9 mouse cellular contexts compared by ENCODE assay signal in the genomic region with DNA sequence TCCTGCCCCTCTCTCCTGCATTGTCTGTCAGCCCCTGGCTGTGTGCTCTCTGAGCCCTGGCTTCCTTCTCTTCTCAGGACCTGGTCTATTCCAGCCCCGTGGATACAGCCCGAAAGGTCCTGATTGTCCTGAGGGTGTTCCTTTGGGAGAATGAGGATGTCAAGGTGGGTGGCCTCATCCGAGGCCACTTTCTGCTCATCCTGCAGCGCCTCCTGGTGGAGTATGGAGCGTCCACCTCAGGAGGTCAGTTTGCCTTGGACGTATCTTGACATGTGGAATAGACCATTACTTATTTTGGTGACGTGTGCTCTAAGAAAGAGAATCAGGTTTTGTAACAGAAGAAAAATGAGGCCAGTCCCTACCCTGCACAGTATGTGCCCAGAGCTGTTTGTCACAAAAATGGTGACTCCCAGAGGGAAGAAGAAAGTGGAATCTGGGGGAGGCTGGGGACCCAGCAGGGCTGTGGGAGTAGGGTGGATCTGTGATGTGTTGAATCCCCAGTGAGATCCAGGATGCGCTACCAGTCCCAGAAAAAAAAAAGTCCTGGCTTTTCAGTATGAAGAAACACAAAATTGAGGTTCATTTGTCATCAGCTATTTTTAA. TPM values are rescaled to one million over a fixed set of nuclear protein-coding genes. Genes with fewer than 3 reads are reported as not detected.
DNase-seq lines count a peak whose midpoint lies in the region; ATAC-seq and TF ChIP-seq lines count a peak whose summit lies in the region.
"Had no signal": no experiment of that assay in that cellular context is flagged by ENCODE, and none has a peak within 500 bp of the region (broad histone marks: within the 10 kb centered on the region; RNA-seq: fewer than 3 reads in every experiment).

No protein-coding gene starts in this region.

- no peak overlapping the region for H3K9ac ChIP-seq in forebrain, embryonic 16.5 days (replicated peaks; ENCODE audit: low read depth, low read length)
- no peak overlapping the region for H3K9ac ChIP-seq in liver, adult 2 months (ENCODE audit: low read depth, low read length)
- no peak overlapping the region for H3K9ac ChIP-seq in liver, embryonic 12.5 days

- TF ChIP-seq POLR2A in liver, adult 2 months (IDR thresholded peaks at IDR 0.05; ENCODE audit: extremely low read depth, insufficient read depth, low read length): no peak

- H3K27me3 ChIP-seq in forebrain, embryonic 10.5 days (ENCODE audit: poor library complexity, severe bottlenecking): no peaks in the 10 kb centered on the region
- 0 out of 2 replicates have a peak, but pooled peaks cover 2% of the 10 kb centered on the region for H3K27me3 ChIP-seq in forebrain, embryonic 16.5 days (replicated peaks; ENCODE audit: control insufficient read depth, insufficient read depth, low read length)
- no peaks in the 10 kb centered on the region for H3K27me3 ChIP-seq in liver, adult 2 months (ENCODE audit: control insufficient read depth, insufficient read depth, low read length)
- peaks cover 30% of the 10 kb centered on the region for H3K27me3 ChIP-seq in liver, embryonic 12.5 days (replicated peaks)

- peak; percentile 61 for DNase-seq in forebrain, embryonic 10.5 days (ENCODE audit: extremely low spot score, low spot score)
- DNase-seq in liver, adult 2 months (ENCODE audit: extremely low read depth, low read depth, low spot score): no peak
- DNase-seq in adrenal gland, postnatal 10 days: peak; percentile 83
- DNase-seq in embryo, embryonic 11 days: peak; percentile 75
- peak; percentile 47 to 49 for DNase-seq in left cerebral cortex, postnatal 14 days (ENCODE audit: low spot score in 2 of 2)
- DNase-seq in right cerebral cortex, postnatal 25 days: peak; percentile 48

- 21% methylated on average over 8 of the region's 8 CpGs for WGBS in forebrain, embryonic 10.5 days
- 19% methylated on average over 8 of the region's 8 CpGs for WGBS in forebrain, embryonic 16.5 days
- WGBS in liver, adult 2 months: 34% methylated on average over 8 of the region's 8 CpGs
- 21% methylated on average over 8 of the region's 8 CpGs for WGBS in liver, embryonic 12.5 days (ENCODE audit: insufficient replicate concordance)

- H3K27ac ChIP-seq in forebrain, embryonic 10.5 days: no peak overlapping the region
- H3K27ac ChIP-seq in forebrain, embryonic 16.5 days (ENCODE audit: low read length): no peak overlapping the region
- no peak overlapping the region for H3K27ac ChIP-seq in liver, adult 2 months (replicated peaks; ENCODE audit: insufficient read depth, low read depth, low read length)
- H3K27ac ChIP-seq in liver, embryonic 12.5 days: no peak overlapping the region

- no peaks in the 10 kb centered on the region for H3K9me3 ChIP-seq in forebrain, embryonic 10.5 days
- no peaks in the 10 kb centered on the region for H3K9me3 ChIP-seq in forebrain, embryonic 16.5 days (ENCODE audit: control insufficient read depth, low read length)
- no peaks in the 10 kb centered on the region for H3K9me3 ChIP-seq in liver, embryonic 12.5 days (replicated peaks)

- peaks cover 6% of the 10 kb centered on the region for H3K4me1 ChIP-seq in forebrain, embryonic 10.5 days
- no peaks in the 10 kb centered on the region for H3K4me1 ChIP-seq in forebrain, embryonic 16.5 days (replicated peaks; ENCODE audit: control insufficient read depth, insufficient read depth, low read length)
- no peaks in the 10 kb centered on the region for H3K4me1 ChIP-seq in liver, adult 2 months (ENCODE audit: control insufficient read depth, insufficient read depth, low read length)
- H3K4me1 ChIP-seq in liver, embryonic 12.5 days: no peaks in the 10 kb centered on the region

- intact Hi-C loops in left cerebral cortex, postnatal 14 days (cut with DNase I): loop anchor here (5.0 kb wide), 1 partner anchor 40 kb away; a partner anchor contains a TSS

- TF ChIP-seq CTCF in liver, adult 2 months (IDR thresholded peaks at IDR 0.05; ENCODE audit: low read depth, low read length): peak; percentile 75

- no peak overlapping the region for H3K4me2 ChIP-seq in forebrain, embryonic 16.5 days (ENCODE audit: low read length)
- no peak overlapping the region for H3K4me2 ChIP-seq in liver, embryonic 12.5 days

- H3K36me3 ChIP-seq in forebrain, embryonic 10.5 days (replicated peaks): no peaks in the 10 kb centered on the region
- no peaks in the 10 kb centered on the region for H3K36me3 ChIP-seq in forebrain, embryonic 16.5 days (ENCODE audit: control insufficient read depth, insufficient read depth)
- H3K36me3 ChIP-seq in liver, adult 2 months (ENCODE audit: control insufficient read depth, insufficient read depth, low read length): no peaks in the 10 kb centered on the region
- no peaks in the 10 kb centered on the region for H3K36me3 ChIP-seq in liver, embryonic 12.5 days

- H3K4me3 ChIP-seq in forebrain, embryonic 10.5 days: no peak overlapping the region
- H3K4me3 ChIP-seq in forebrain, embryonic 16.5 days (replicated peaks; ENCODE audit: low read length): no peak overlapping the region
- no peak overlapping the region for H3K4me3 ChIP-seq in liver, adult 2 months (ENCODE audit: insufficient read depth, low read depth, low read length)
- no peak overlapping the region for H3K4me3 ChIP-seq in liver, embryonic 12.5 days

- no peaks in the 10 kb centered on the region for H3K79me2 ChIP-seq in liver, adult 2 months (ENCODE audit: control insufficient read depth, insufficient read depth, low read length)

- ATAC-seq in forebrain, embryonic 16.5 days: no peak
- no peak for ATAC-seq in liver, embryonic 12.5 days

RNA-seq across cellular contexts. Expression of a gene that starts 20.7 kb away (rescaled TPM):
- polyA plus RNA-seq in forebrain, embryonic 10.5 days (2016; fragmentation: Nextera tagmentation; extraction: Ambion mirVana): 22.9 and 24.0 TPM in 2 replicates
- 16.2 and 16.3 TPM in 2 replicates for polyA plus RNA-seq in forebrain, embryonic 16.5 days (2015; fragmentation: Nextera tagmentation; extraction: Ambion mirVana)
- 1.3 and 1.8 TPM in 2 replicates for total RNA-seq in liver, adult 2 months (2014; rRNA removed)
- polyA plus RNA-seq in liver, adult 2 months (2012; rRNA removed): 5.2 and 8.2 TPM in 2 replicates
- polyA plus RNA-seq in liver, embryonic 12.5 days (2016; fragmentation: Nextera tagmentation; extraction: Ambion mirVana): 12.2 TPM in 2 replicates
- 1 to 10 TPM; 8.6 to 8.7 TPM for total RNA-seq in adrenal gland, postnatal 10 days (2021)
- total RNA-seq in left cerebral cortex, postnatal 14 days (2021): 10 to 100 TPM; 10.1 to 12.9 TPM

RNA-seq across cellular contexts. Expression of a gene that starts 37.3 kb away (rescaled TPM):
- 0.06 and 0.11 TPM in 2 replicates for polyA plus RNA-seq in forebrain, embryonic 10.5 days (2016; fragmentation: Nextera tagmentation; extraction: Ambion mirVana)
- not detected in 2 replicates for polyA plus RNA-seq in forebrain, embryonic 16.5 days (2015; fragmentation: Nextera tagmentation; extraction: Ambion mirVana)
- not detected in 2 replicates for total RNA-seq in liver, adult 2 months (2014; rRNA removed)
- polyA plus RNA-seq in liver, adult 2 months (2012; rRNA removed): not detected in 2 replicates
- polyA plus RNA-seq in liver, embryonic 12.5 days (2016; fragmentation: Nextera tagmentation; extraction: Ambion mirVana): not detected in 2 replicates
- 1 to 10 TPM in 1 of 2 experiments, under 1 TPM in 1; 0.93 to 2.0 TPM for total RNA-seq in adrenal gland, postnatal 10 days (2021)
- under 1 TPM; 0.72 to 0.79 TPM for total RNA-seq in left cerebral cortex, postnatal 14 days (2021)

RNA-seq across cellular contexts. Expression of a gene that starts 39.9 kb away (rescaled TPM):
- polyA plus RNA-seq in forebrain, embryonic 10.5 days (2016; fragmentation: Nextera tagmentation; extraction: Ambion mirVana): 207 and 227 TPM in 2 replicates
- polyA plus RNA-seq in forebrain, embryonic 16.5 days (2015; fragmentation: Nextera tagmentation; extraction: Ambion mirVana): 229 and 232 TPM in 2 replicates
- 16.5 and 25.0 TPM in 2 replicates for total RNA-seq in liver, adult 2 months (2014; rRNA removed)
- 66.3 and 71.2 TPM in 2 replicates for polyA plus RNA-seq in liver, adult 2 months (2012; rRNA removed)
- 96.9 and 99.4 TPM in 2 replicates for polyA plus RNA-seq in liver, embryonic 12.5 days (2016; fragmentation: Nextera tagmentation; extraction: Ambion mirVana)
- total RNA-seq in adrenal gland, postnatal 10 days (2021): 10 to 100 TPM; 44.6 to 47.5 TPM
- total RNA-seq in left cerebral cortex, postnatal 14 days (2021): 100 to 1,000 TPM; 173 to 195 TPM

RNA-seq across cellular contexts. Expression of a gene that starts 48.1 kb away (rescaled TPM):
- not detected in 2 replicates for polyA plus RNA-seq in forebrain, embryonic 10.5 days (2016; fragmentation: Nextera tagmentation; extraction: Ambion mirVana)
- polyA plus RNA-seq in forebrain, embryonic 16.5 days (2015; fragmentation: Nextera tagmentation; extraction: Ambion mirVana): not detected in 2 replicates
- not detected in 2 replicates for total RNA-seq in liver, adult 2 months (2014; rRNA removed)
- polyA plus RNA-seq in liver, adult 2 months (2012; rRNA removed): not detected in 2 replicates
- not detected in 2 replicates for polyA plus RNA-seq in liver, embryonic 12.5 days (2016; fragmentation: Nextera tagmentation; extraction: Ambion mirVana)
- total RNA-seq in adrenal gland, postnatal 10 days (2021): not detected
- total RNA-seq in left cerebral cortex, postnatal 14 days (2021): not detected
- total RNA-seq: left cerebral cortex, adult 8-10 months had no signal

RNA-seq across cellular contexts. Expression of a gene that starts 59.7 kb away (rescaled TPM):
- polyA plus RNA-seq in forebrain, embryonic 10.5 days (2016; fragmentation: Nextera tagmentation; extraction: Ambion mirVana): 386 and 402 TPM in 2 replicates
- 284 and 285 TPM in 2 replicates for polyA plus RNA-seq in forebrain, embryonic 16.5 days (2015; fragmentation: Nextera tagmentation; extraction: Ambion mirVana)
- 23.3 and 26.2 TPM in 2 replicates for total RNA-seq in liver, adult 2 months (2014; rRNA removed)
- 23.1 and 25.4 TPM in 2 replicates for polyA plus RNA-seq in liver, adult 2 months (2012; rRNA removed)
- polyA plus RNA-seq in liver, embryonic 12.5 days (2016; fragmentation: Nextera tagmentation; extraction: Ambion mirVana): 232 and 235 TPM in 2 replicates
- total RNA-seq in adrenal gland, postnatal 10 days (2021): 10 to 100 TPM; 76.1 to 84.1 TPM
- total RNA-seq in left cerebral cortex, postnatal 14 days (2021): 100 to 1,000 TPM in 1 of 2 experiments, 10 to 100 TPM in 1; 91.1 to 102 TPM
